Mouse (Mus musculus) olfactory bulb, adult 2 months (tissue): ENCODE data around the gene Bpifb2.

Source experiments
- CTCF ChIP-seq: fragments of 200-500 bp; IDR thresholded peaks from 2 replicates; pipeline ENCODE4 v1.5.1; 2012; ENCODE audit warnings: low read depth, mild to moderate bottlenecking, low read length, moderate library complexity; ENCODE audit not compliant: insufficient read depth
- POLR2A ChIP-seq: fragments of 200-500 bp; IDR thresholded peaks from 2 replicates; pipeline ENCODE4 v1.6.1; 2012; ENCODE audit warnings: mild to moderate bottlenecking, low read depth, low read length, moderate library complexity; ENCODE audit not compliant: insufficient read depth

GRCm38 (mm10) chr2:153899111-153899510 lies 24.3 kb downstream of the Bpifb2 start:
- TF ChIP-seq CTCF (no peak), POLR2A (no peak)
